Mouse (Mus musculus) E14TG2a.4 (cell line): Measurements from ENCODE around the gene Fam83e.

Source experiments
- H3K27me3 ChIP-seq: 2 replicates; pipeline ENCODE4 v1.6.1; 2014; ENCODE audit warnings: low read length, control low read depth; ENCODE audit not compliant: insufficient read depth
- H3K36me3 ChIP-seq: 2 replicates; pipeline ENCODE4 v1.6.1; 2014; ENCODE audit warnings: low read length, control low read depth; ENCODE audit not compliant: insufficient read depth
- H3K4me1 ChIP-seq: replicated peaks from 2 replicates; pipeline ENCODE4 v1.6.1; 2014; ENCODE audit warnings: low read depth, low read length, control low read depth
- H3K4me3 ChIP-seq: replicated peaks from 2 replicates; pipeline ENCODE4 v1.5.1; 2014; ENCODE audit warnings: mild to moderate bottlenecking, low read length
- H3K9me3 ChIP-seq: 2 replicates; pipeline ENCODE4 v1.6.1; 2014; ENCODE audit warnings: low read length, control low read depth
- CTCF ChIP-seq: conservative IDR thresholded peaks from 2 replicates; pipeline ENCODE4 v1.5.1; 2014; ENCODE audit warnings: low read length
- NANOG ChIP-seq: IDR thresholded peaks from 2 replicates; pipeline ENCODE4 v1.6.1; 2014; ENCODE audit warnings: borderline replicate concordance, low read length, mixed read lengths
- POU5F1 ChIP-seq: IDR thresholded peaks from 2 replicates; pipeline ENCODE4 v1.6.1; 2014; ENCODE audit warnings: low read length, borderline replicate concordance

Fam83e gene

DNA sequence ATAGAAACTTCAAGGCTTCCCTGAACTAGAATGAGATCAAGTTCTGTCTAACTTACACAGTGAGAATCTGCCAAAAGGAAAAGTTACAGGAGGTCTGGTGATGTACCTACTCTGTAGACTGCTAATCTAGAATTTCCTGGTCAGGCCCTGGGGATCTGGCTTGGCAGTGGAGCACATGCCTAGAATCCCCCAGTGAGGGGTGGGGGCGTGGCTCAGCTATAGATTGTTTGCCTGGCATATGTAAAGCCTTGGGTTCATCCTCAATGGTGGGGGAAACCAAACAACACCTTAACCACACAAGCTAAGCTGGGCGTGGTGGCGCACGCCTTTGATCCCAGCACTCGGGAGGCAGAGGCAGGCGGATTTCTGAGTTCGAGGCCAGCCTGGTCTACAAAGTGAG lies 23.1 kb upstream of the Fam83e start:
- Histone ChIP-seq H3K27me3 (peaks cover 58% of the 10 kb centered on the region), H3K9me3 (peaks cover 6% of the 10 kb centered on the region; the same call in 1 of the 2 replicates), H3K4me1 (peaks cover 42% of the 10 kb centered on the region), H3K4me3 (no peak overlapping the region), H3K36me3 (no peaks in the 10 kb centered on the region)
- TF ChIP-seq POU5F1 = no peak
- no peak for TF ChIP-seq NANOG
- no peak for TF ChIP-seq CTCF

DNA sequence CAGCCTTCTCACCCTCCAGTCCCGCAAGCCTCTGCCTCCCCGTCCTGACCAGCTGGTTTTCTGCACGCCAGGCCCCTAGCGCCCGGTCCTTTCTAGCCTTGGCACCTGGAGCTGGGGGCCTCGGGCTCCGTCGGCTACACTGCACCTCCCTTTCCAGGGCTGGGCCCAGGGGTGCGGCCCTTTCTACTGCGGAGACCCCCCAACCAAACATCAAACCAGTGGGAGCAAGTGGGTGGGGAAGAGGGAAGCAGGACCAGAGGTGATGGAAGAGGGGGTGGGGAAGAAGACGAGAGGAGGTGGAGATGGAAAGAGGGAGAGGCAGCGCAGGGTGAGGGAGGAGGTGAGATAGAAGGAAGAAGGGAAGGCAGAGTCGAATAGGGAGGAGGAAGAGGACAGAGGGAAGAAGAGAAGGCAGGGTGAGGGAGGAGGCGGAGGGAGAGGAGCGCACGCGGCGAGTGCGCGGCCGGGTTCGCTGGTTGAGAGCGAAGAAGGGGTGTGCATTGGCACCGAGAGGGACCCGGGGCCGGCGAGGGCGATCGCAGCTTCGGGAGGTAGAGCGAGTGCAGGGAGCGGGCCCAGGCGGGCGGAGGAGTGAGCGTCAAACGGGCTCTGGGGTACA lies 21.4 kb upstream of the Fam83e start, which contains the start of gene Car11:
Car11 (plus strand) TSS at position 321 of the 619 bp plus-strand sequence.
- peak within 1 kb of the TSS; percentile 76 for H3K4me3 ChIP-seq
- H3K36me3 ChIP-seq = no peaks in the 10 kb centered on the region
- H3K27me3 ChIP-seq = peaks cover 44% of the 10 kb centered on the region
- H3K9me3 ChIP-seq = peaks cover 6% of the 10 kb centered on the region; the same call in 1 of the 2 replicates
- H3K4me1 ChIP-seq = peaks cover 51% of the 10 kb centered on the region
- TF ChIP-seq CTCF (no peak), NANOG (no peak), POU5F1 (no peak)

DNA sequence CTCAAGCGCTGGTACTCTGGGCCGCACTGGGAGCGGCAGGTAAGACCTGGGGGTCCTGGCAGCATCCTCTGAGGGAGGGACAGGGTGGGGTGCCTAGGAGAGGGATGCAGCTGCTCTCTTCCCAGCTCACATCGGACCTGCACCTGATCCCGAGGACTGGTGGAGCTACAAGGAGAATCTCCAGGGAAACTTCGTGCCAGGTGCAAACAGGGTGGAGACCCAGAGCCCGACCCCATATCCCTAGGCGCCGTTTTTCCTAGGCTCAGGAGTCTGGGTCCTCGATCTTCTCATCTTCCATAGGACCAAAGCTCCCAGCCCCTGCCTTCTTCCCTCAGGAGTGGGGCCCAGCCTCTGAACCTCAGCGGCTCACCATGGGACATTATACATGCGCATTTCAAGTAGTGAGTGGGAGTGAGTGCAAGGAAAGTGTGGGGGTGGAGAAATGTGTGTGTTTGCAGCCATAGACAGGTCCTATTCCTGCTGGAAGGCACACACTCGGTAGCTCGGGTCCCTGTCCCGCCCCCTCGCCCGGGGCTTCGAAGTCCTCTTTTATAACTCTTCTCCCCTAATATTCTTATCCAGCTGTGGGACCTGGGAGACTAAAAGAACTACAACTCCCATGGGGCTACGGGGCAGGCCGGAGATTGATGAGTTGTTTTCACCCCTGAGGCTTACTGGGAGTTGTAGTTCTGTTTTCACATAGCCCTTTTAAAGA lies 20.6 kb upstream of the Fam83e start:
- peak overlapping the region; percentile 76 for H3K4me3 ChIP-seq
- 0 out of 2 replicates have a peak, but pooled peaks cover 2% of the 10 kb centered on the region for H3K9me3 ChIP-seq
- no peaks in the 10 kb centered on the region for H3K36me3 ChIP-seq
- peaks cover 38% of the 10 kb centered on the region for H3K27me3 ChIP-seq
- H3K4me1 ChIP-seq = peaks cover 57% of the 10 kb centered on the region
- TF ChIP-seq NANOG (no peak), POU5F1 (0 out of 2 replicates have a peak, but pooled peaks have one; percentile 10), CTCF (no peak)

DNA sequence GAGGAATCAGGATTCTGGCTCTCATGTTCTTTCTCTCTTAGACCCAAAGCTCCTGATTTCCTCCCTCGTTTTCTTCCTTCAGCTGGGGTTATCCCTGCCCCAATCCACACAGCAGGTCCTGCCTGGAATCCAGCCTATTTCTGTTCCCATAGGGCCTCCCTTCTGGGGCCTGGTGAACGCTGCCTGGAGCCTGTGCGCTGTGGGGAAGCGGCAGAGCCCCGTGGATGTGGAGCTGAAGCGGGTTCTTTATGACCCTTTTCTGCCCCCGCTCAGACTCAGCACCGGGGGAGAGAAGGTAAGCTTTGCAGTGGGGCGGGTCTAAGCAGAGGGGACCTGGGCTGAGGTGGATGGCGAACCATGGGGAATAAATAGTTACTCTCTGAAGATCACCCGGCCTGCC lies 19.9 kb upstream of the Fam83e start:
- peak overlapping the region; percentile 76 for H3K4me3 ChIP-seq
- H3K27me3 ChIP-seq = peaks cover 32% of the 10 kb centered on the region
- no peaks in the 10 kb centered on the region for H3K9me3 ChIP-seq
- TF ChIP-seq CTCF (no peak), POU5F1 (no peak)
- H3K36me3 ChIP-seq = no peaks in the 10 kb centered on the region
- H3K4me1 ChIP-seq = peaks cover 63% of the 10 kb centered on the region

DNA sequence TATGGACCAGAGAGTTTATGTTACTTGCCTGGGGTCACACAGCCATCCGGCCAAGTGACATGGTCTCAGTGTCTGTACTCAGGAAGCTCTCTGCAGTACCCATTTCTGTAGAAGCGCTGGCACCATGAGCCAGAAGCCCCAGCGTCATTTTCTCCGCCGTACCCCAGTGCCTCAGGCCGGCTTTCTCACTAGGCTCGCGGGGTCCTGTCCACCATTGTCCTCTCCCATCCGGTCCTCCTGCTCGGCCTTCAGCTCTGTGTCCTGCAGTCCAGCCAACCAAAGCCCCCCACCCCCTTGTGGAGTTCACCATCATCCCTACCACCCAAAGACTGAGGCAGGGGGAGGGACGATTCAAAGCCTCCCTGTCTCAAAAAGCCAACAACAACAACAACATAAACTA lies 19.4 kb upstream of the Fam83e start:
- H3K4me1 ChIP-seq = peaks cover 66% of the 10 kb centered on the region
- TF ChIP-seq POU5F1 (no peak), NANOG (no peak), CTCF (no peak)
- peaks cover 32% of the 10 kb centered on the region for H3K27me3 ChIP-seq
- H3K4me3 ChIP-seq = peak overlapping the region; percentile 76
- H3K9me3 ChIP-seq = no peaks in the 10 kb centered on the region
- no peaks in the 10 kb centered on the region for H3K36me3 ChIP-seq

DNA sequence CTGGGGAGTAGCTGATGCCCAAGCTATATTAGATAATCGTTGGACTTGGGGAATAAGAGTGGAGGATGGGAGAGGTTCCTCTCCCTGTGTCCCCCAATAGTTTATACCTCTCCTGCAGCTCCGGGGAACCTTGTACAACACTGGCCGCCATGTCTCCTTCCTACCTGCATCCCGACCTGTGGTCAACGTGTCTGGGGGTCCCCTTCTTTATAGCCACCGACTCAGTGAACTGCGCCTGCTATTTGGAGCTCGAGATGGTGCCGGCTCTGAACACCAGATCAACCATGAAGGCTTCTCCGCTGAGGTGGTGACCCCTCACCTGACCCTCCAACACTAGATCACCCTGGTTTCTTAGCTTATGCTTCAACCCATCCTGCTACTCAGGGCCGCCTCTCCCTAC lies 18.7 kb upstream of the Fam83e start:
- TF ChIP-seq CTCF = no peak

DNA sequence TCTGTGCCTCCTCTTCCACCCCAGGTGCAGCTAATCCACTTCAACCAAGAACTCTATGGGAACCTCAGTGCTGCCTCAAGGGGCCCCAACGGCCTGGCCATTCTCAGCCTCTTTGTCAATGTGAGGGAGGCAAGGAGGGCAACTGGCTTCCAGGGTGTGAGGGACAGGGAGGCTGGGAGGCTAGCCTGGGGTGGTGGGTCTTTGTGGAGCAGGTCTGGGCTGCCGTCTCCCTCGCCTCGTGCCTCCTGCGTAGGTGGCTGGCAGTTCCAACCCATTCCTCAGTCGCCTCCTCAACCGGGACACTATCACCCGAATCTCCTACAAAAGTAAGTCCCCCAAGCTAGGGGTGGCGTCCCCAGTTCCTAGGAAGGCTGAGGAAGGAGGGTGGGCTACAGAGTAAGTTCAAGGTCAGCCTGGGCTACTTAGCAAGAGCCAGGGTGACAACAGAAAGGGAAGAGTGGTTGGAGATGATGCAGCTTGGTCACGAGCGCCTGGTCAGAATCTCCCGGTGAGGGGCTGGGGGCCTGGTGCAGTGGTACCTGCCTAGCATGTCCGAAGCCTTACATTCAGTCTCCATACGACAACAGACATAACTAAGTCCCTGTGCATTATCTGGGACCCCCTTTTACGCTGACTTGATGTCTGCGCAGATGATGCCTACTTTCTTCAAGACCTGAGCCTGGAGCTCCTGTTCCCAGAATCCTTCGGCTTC lies 18.0 kb upstream of the Fam83e start:
- no peaks in the 10 kb centered on the region for H3K9me3 ChIP-seq
- H3K4me1 ChIP-seq = peaks cover 73% of the 10 kb centered on the region
- H3K27me3 ChIP-seq = peaks cover 29% of the 10 kb centered on the region
- no peak for TF ChIP-seq POU5F1
- no peak for TF ChIP-seq NANOG
- no peak for TF ChIP-seq CTCF
- no peak overlapping the region for H3K4me3 ChIP-seq
- H3K36me3 ChIP-seq = no peaks in the 10 kb centered on the region

More for the DNA sequence above, 18.7 kb upstream of the Fam83e start:
- H3K27me3 ChIP-seq = peaks cover 32% of the 10 kb centered on the region
- no peaks in the 10 kb centered on the region for H3K36me3 ChIP-seq
- no peak overlapping the region for H3K4me3 ChIP-seq
- peaks cover 69% of the 10 kb centered on the region for H3K4me1 ChIP-seq
- H3K9me3 ChIP-seq = no peaks in the 10 kb centered on the region

DNA sequence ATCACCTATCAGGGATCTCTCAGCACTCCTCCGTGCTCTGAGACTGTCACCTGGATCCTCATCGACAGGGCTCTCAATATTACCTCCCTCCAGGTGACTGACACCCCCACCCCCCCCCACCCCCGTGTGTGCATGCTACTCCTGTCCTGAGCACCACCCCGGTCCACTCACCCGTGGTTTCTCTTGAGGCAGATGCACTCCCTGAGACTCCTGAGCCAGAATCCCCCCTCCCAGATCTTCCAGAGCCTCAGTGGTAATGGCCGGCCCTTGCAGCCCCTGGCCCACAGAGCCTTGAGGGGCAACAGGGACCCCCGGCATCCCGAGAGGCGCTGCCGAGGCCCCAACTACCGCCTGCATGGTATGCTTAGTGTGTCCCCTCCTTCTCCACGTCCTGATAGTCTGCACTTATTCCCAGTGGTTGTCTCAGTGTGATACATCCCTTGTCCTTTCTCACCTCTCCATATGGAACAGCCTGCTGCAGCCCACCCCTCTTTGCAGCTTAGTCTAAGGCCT lies 17.4 kb upstream of the Fam83e start:
- Histone ChIP-seq H3K36me3 (peaks cover 5% of the 10 kb centered on the region), H3K27me3 (peaks cover 24% of the 10 kb centered on the region), H3K4me3 (peak overlapping the region; percentile 96), H3K4me1 (peaks cover 79% of the 10 kb centered on the region), H3K9me3 (no peaks in the 10 kb centered on the region)
- TF ChIP-seq CTCF = no peak
- TF ChIP-seq POU5F1 = no peak
- no peak for TF ChIP-seq NANOG
